In genomic region chr4:62789696-62790095, GRCm38 (mm10) we compare ENCODE assay signal across 13 mouse cellular contexts.
"Had no signal": no experiment of that assay in that cellular context is flagged by ENCODE, and none has a peak within 500 bp of the region (broad histone marks: within the 10 kb centered on the region; RNA-seq: fewer than 3 reads in every experiment).

No protein-coding gene starts in this region.

- H3K4me1 ChIP-seq: hindbrain, embryonic 15.5 days; liver, embryonic 13.5 days; neural tube, embryonic 15.5 days had no signal

- H3K4me2 ChIP-seq: hindbrain, embryonic 15.5 days; limb, embryonic 12.5 days; liver, embryonic 13.5 days; neural tube, embryonic 15.5 days had no signal

- DNase-seq: layer of hippocampus, adult 9-11 months; layer of hippocampus, postnatal 36 days; liver; liver, embryonic 13.5 days; liver, postnatal 0 days; midbrain, embryonic 14.5 days; right cerebral cortex, adult 18-20 months; right cerebral cortex, postnatal 25 days had no signal

- H3K9me3 ChIP-seq: hindbrain, embryonic 15.5 days; limb, embryonic 12.5 days; liver, embryonic 13.5 days; midbrain, embryonic 10.5 days; neural tube, embryonic 15.5 days had no signal

- H3K27me3 ChIP-seq: hindbrain, embryonic 15.5 days; limb, embryonic 12.5 days; liver, embryonic 13.5 days; neural tube, embryonic 15.5 days had no signal

- ATAC-seq: liver, postnatal 0 days had no signal

- H3K9ac ChIP-seq: hindbrain, embryonic 15.5 days; limb, embryonic 12.5 days; liver, embryonic 13.5 days; liver, postnatal 0 days; neural tube, embryonic 15.5 days had no signal

- H3K36me3 ChIP-seq: hindbrain, embryonic 15.5 days; limb, embryonic 12.5 days; liver, embryonic 13.5 days; midbrain, embryonic 10.5 days; neural tube, embryonic 15.5 days had no signal

- H3K4me3 ChIP-seq: hindbrain, embryonic 15.5 days; limb, embryonic 12.5 days; liver, embryonic 13.5 days; midbrain, embryonic 10.5 days; myocyte; neural tube, embryonic 15.5 days had no signal

- H3K27ac ChIP-seq: hindbrain, embryonic 15.5 days; limb, embryonic 12.5 days; liver, embryonic 13.5 days; midbrain, embryonic 10.5 days; neural tube, embryonic 15.5 days had no signal
